Comparison of ENCODE assay signal across 15 mouse cellular contexts in the genomic region with DNA sequence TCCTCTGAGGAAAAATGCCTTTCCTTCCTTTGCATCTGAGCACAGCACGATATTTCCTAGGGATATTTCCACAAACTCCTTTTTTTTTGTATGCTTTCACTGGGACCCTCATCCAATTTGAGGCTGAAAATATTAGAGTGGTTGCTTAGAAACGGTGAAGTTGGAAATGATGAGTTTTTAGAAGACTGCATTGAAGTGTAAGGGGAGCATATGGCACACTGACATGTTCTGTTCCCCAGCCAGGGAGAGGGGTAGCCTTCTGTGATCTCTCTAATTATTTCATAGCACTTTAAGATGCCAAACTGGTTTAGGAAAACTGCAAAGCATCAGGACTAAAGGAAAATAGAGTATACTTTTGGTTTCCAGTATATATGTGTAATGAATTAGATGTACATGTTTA.
DNase-seq lines count a peak whose midpoint lies in the region; ATAC-seq and TF ChIP-seq lines count a peak whose summit lies in the region.
"Had no signal": no experiment of that assay in that cellular context is flagged by ENCODE, and none has a peak within 500 bp of the region (broad histone marks: within the 10 kb centered on the region; RNA-seq: fewer than 3 reads in every experiment).

No protein-coding gene starts in this region.

- DNase-seq in hindbrain, embryonic 14.5 days (ENCODE audit: low spot score) = peak; percentile 46
- DNase-seq in hindbrain, embryonic 11.5 days (ENCODE audit: low spot score) = no peak
- DNase-seq in midbrain, embryonic 10.5 days (ENCODE audit: low spot score) = no peak
- peak; percentile 42 to 51 for DNase-seq in layer of hippocampus, adult 2 months (ENCODE audit: low spot score in 2 of 2)
- no peak for DNase-seq in testis, postnatal 14 days (ENCODE audit: low spot score)
- DNase-seq in yolk sac, embryonic 10.5 days (ENCODE audit: low spot score) = no peak
- DNase-seq: cerebellum, adult 9-10 months; heart, adult 11 months; kidney, adult 11 months; kidney, postnatal 4 days; lung, adult 2 months; thymus, adult 18-20 months had no signal

- no peak overlapping the region for H3K27ac ChIP-seq in hindbrain, embryonic 14.5 days
- no peak overlapping the region for H3K27ac ChIP-seq in hindbrain, embryonic 11.5 days (ENCODE audit: low read depth, low read length)
- no peak overlapping the region for H3K27ac ChIP-seq in midbrain, embryonic 16.5 days (ENCODE audit: low read length)
- no peak overlapping the region for H3K27ac ChIP-seq in midbrain, embryonic 10.5 days (replicated peaks)
- peak overlapping the region; percentile 28; the same call in 1 of the 2 replicates for H3K27ac ChIP-seq in layer of hippocampus, adult 2 months
- H3K27ac ChIP-seq: limb, embryonic 15.5 days had no signal

- H3K4me2 ChIP-seq in hindbrain, embryonic 14.5 days (replicated peaks) = no peak overlapping the region
- no peak overlapping the region for H3K4me2 ChIP-seq in hindbrain, embryonic 11.5 days (replicated peaks; ENCODE audit: low read depth, low read length)
- no peak overlapping the region for H3K4me2 ChIP-seq in midbrain, embryonic 16.5 days (ENCODE audit: low read length)
- H3K4me2 ChIP-seq: limb, embryonic 15.5 days had no signal

- no peaks in the 10 kb centered on the region for H3K9me3 ChIP-seq in hindbrain, embryonic 14.5 days (ENCODE audit: control insufficient read depth, low read length)
- no peaks in the 10 kb centered on the region for H3K9me3 ChIP-seq in hindbrain, embryonic 11.5 days (ENCODE audit: control insufficient read depth, low read length)
- H3K9me3 ChIP-seq in midbrain, embryonic 16.5 days (replicated peaks; ENCODE audit: control insufficient read depth, low read length, poor library complexity, severe bottlenecking) = no peaks in the 10 kb centered on the region
- H3K9me3 ChIP-seq in midbrain, embryonic 10.5 days (replicated peaks) = no peaks in the 10 kb centered on the region
- H3K9me3 ChIP-seq: G1E; limb, embryonic 15.5 days had no signal

- H3K36me3 ChIP-seq in hindbrain, embryonic 14.5 days (replicated peaks; ENCODE audit: control insufficient read depth, insufficient read depth) = no peaks in the 10 kb centered on the region
- no peaks in the 10 kb centered on the region for H3K36me3 ChIP-seq in hindbrain, embryonic 11.5 days (ENCODE audit: control insufficient read depth, insufficient read depth, low read length)
- no peaks in the 10 kb centered on the region for H3K36me3 ChIP-seq in midbrain, embryonic 16.5 days (ENCODE audit: control insufficient read depth, insufficient read depth, low read length)
- H3K36me3 ChIP-seq in midbrain, embryonic 10.5 days = no peaks in the 10 kb centered on the region
- H3K36me3 ChIP-seq: G1E; limb, embryonic 15.5 days had no signal

- no peaks in the 10 kb centered on the region for H3K27me3 ChIP-seq in hindbrain, embryonic 14.5 days (ENCODE audit: control insufficient read depth, insufficient read depth, low read length)
- H3K27me3 ChIP-seq in hindbrain, embryonic 11.5 days (ENCODE audit: control insufficient read depth, insufficient read depth, low read length) = no peaks in the 10 kb centered on the region
- H3K27me3 ChIP-seq in midbrain, embryonic 16.5 days (ENCODE audit: control insufficient read depth, insufficient read depth, low read depth, low read length) = no peaks in the 10 kb centered on the region
- no peaks in the 10 kb centered on the region for H3K27me3 ChIP-seq in midbrain, embryonic 10.5 days (ENCODE audit: low read depth, poor library complexity, severe bottlenecking)
- H3K27me3 ChIP-seq: limb, embryonic 15.5 days had no signal

- H3K9ac ChIP-seq in hindbrain, embryonic 14.5 days = no peak overlapping the region
- no peak overlapping the region for H3K9ac ChIP-seq in hindbrain, embryonic 11.5 days (ENCODE audit: low read depth, low read length)
- no peak overlapping the region for H3K9ac ChIP-seq in midbrain, embryonic 16.5 days (ENCODE audit: low read depth, low read length)
- H3K9ac ChIP-seq: limb, embryonic 15.5 days had no signal

- TF ChIP-seq CTCF in layer of hippocampus, adult 2 months (conservative IDR thresholded peaks at IDR 0.05) = no peak

- WGBS in hindbrain, embryonic 14.5 days = 54% methylated on average over 2 of the region's 2 CpGs
- 79% methylated on average over 2 of the region's 2 CpGs for WGBS in hindbrain, embryonic 11.5 days
- WGBS in midbrain, embryonic 16.5 days = 48% methylated on average over 2 of the region's 2 CpGs
- WGBS in midbrain, embryonic 10.5 days = 79% methylated on average over 2 of the region's 2 CpGs

- no peaks in the 10 kb centered on the region for H3K4me1 ChIP-seq in hindbrain, embryonic 14.5 days (replicated peaks; ENCODE audit: control insufficient read depth, insufficient read depth, low read length)
- no peaks in the 10 kb centered on the region for H3K4me1 ChIP-seq in hindbrain, embryonic 11.5 days (replicated peaks; ENCODE audit: control insufficient read depth, insufficient read depth, low read length)
- H3K4me1 ChIP-seq in midbrain, embryonic 16.5 days (ENCODE audit: control insufficient read depth, insufficient read depth, low read length) = peaks cover 4% of the 10 kb centered on the region; the same call in 1 of the 2 replicates
- no peaks in the 10 kb centered on the region for H3K4me1 ChIP-seq in midbrain, embryonic 10.5 days
- H3K4me1 ChIP-seq: limb, embryonic 15.5 days had no signal

- H3K4me3 ChIP-seq in hindbrain, embryonic 14.5 days (replicated peaks; ENCODE audit: low read length) = no peak overlapping the region
- no peak overlapping the region for H3K4me3 ChIP-seq in hindbrain, embryonic 11.5 days (ENCODE audit: low read depth, low read length)
- H3K4me3 ChIP-seq in midbrain, embryonic 16.5 days (ENCODE audit: low read depth, low read length) = no peak overlapping the region
- H3K4me3 ChIP-seq in midbrain, embryonic 10.5 days = no peak overlapping the region
- H3K4me3 ChIP-seq in layer of hippocampus, adult 2 months = no peak overlapping the region
- H3K4me3 ChIP-seq: limb, embryonic 15.5 days had no signal

- no peak for ATAC-seq in hindbrain, embryonic 14.5 days (ENCODE audit: low FRiP score)
- no peak for ATAC-seq in hindbrain, embryonic 11.5 days (ENCODE audit: low FRiP score)
- peak; percentile 76; the same call in 1 of the 2 replicates for ATAC-seq in midbrain, embryonic 16.5 days

Comparison
In these comparisons a context has a peak if more than half of its experiments do, and no peak if none do; other contexts are left out.
1. DNase-seq: peak in hindbrain, embryonic 14.5 days (single experiment) and layer of hippocampus, adult 2 months (2 of 2); none in hindbrain, embryonic 11.5 days (single experiment), midbrain, embryonic 10.5 days (single experiment), testis, postnatal 14 days (single experiment) and yolk sac, embryonic 10.5 days (single experiment).